Mouse (Mus musculus): Measurements from ENCODE around the gene Plcxd1. TPM values are rescaled to one million over a fixed set of nuclear protein-coding genes. Genes with fewer than 3 reads are reported as not detected.
"Not testable (repeated sequence)": the region's sequence is repeated elsewhere in the genome, so short reads cannot be mapped to it uniquely, and the experiment has no call there.

Plcxd1 gene
- total RNA-seq, 4 experiments from 2014 or later, result 4.7 to 7.2 (median 5.7) TPM

DNA sequence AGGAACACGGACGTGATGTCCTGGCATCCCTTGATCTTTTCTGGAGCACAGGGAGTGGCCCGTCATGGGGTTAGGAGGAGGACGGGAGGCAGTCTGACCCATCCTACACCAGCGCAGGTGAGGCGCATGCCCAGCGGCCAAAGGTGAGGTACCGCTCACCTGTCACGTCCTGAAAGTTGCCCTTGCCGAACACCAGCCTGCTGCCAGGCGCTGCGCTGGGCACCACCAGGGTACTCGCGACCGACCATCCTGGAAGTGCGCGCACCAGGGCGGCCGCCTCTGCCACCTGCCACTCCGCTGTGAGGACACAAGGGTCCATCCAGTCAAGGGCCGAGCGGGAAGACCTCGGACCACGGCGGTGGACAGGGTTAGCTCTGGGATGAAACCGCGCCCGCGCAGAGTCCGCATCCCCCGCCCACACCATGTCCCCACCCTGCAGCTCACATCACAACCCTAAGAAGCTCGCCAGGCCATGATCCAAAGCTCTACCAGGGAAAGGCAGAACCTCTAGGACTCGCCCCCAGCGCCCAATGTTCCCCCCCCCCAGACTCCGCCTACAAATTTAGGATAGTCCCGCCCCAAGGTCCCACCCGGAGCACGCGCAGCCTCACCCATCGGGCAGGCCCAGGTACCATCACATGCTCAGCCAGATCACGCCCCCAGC is 7.3 kb downstream of the Plcxd1 start:
- DNase-seq (ENCODE audit: low spot score in 2 of 2), result peak; percentile 46 to 57

DNA sequence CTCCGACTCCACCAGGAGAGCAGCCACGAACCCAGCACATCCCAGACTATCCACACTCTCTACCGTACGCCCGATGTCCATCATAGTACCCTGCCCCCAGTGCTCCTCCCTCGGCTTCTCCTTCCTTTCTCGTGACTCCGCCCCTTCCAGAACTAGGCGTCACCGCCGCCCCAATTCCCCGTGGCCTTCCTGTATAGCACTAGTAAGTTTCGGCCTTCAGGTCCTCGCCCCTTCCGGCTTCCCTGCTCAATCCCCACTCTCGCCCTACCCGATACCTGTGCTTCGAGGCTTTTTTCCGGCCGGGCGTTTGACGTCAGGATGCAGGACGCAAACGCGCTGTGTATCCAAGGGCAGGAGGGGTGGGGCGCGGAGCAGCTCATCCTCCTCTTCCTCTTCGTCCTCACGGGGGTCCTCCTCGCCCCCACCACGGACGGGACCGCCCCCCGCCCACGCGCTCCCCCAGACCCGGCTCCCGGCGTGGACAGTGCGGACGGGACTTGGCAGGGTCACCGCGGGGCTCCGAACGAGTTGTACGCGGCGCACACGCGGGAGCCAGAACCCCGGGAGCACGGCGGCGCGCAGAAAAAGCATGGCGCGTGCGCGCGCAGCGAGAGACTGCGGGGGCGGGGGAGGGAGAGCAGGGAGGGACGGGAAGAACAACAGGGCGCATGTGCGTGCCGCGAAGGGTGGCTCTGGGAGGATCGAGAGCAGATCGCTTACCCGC is 8.0 kb downstream of the Plcxd1 start, which contains the start of gene Gtpbp6:
Gene Gtpbp6 (minus strand): TSS at position 617 of the 724 bp plus-strand sequence.
- DNase-seq (ENCODE audit: low spot score in 2 of 2), result peak; percentile 94 to 95

DNA sequence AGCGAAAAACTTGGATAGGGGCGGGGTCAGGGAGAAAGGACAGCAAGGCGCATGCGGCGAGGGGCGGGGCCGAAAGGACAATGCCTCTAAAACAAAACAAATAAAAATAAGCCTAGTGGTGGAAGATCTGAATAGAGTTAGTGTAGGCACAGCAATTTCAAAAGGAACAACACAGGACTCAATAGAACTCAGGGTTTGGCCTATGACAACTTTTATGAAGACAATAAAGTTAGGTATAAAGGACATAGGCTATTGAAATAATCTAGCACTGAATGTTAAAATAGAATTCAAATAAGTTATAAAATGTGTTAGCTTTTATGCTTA is 8.5 kb downstream of the Plcxd1 start:
- no peak for DNase-seq (ENCODE audit: low spot score in 2 of 2)

DNA sequence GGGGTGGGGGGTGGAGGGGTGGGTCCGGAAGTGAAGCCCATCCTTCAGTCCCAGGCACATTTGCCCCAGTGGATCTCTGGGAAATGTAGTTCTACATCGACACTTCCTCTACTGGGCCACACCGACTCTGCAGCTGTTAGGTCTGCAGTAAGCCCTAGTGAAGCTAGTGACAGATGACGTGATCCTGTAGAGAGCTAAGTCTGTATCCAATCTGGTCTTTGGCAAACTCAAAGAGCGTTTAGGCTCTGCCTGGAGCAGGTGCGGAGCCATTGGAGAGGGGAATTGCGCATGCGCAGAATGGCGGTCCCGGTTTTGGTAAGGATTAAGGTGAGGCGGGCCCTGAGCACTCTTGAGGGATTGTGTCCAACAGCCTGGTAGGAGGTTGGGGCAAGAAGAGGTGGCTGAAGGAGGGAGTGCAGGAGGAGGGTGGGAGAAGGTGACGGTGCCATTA is 10.2 kb downstream of the Plcxd1 start, which contains the start of gene Zfp605:
Gene Zfp605 (plus strand): TSS at position 102 of the 451 bp plus-strand sequence.
- peak; percentile 92 to 95 for DNase-seq (ENCODE audit: low spot score in 2 of 2)

DNA sequence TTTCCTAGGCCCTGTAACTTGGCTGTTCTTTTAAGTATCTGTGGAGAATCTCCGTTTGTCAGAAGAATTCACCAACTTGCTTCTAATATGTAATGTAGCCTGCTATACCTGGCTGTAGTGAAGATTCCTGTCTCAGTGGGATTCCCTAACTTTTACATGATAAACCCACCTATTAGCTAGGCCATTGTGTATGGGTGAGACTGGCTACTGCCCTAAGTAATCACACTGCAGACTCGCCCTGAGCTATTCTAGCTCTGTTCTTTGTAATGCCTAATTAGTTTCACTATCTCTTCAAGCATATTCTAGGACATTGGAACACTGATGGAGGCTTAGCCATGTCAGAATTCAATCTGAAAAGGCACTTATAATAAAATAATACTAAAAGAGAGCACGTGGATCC is 22.6 kb downstream of the Plcxd1 start:
- DNase-seq (ENCODE audit: low spot score in 2 of 2), result not testable (repeated sequence)

DNA sequence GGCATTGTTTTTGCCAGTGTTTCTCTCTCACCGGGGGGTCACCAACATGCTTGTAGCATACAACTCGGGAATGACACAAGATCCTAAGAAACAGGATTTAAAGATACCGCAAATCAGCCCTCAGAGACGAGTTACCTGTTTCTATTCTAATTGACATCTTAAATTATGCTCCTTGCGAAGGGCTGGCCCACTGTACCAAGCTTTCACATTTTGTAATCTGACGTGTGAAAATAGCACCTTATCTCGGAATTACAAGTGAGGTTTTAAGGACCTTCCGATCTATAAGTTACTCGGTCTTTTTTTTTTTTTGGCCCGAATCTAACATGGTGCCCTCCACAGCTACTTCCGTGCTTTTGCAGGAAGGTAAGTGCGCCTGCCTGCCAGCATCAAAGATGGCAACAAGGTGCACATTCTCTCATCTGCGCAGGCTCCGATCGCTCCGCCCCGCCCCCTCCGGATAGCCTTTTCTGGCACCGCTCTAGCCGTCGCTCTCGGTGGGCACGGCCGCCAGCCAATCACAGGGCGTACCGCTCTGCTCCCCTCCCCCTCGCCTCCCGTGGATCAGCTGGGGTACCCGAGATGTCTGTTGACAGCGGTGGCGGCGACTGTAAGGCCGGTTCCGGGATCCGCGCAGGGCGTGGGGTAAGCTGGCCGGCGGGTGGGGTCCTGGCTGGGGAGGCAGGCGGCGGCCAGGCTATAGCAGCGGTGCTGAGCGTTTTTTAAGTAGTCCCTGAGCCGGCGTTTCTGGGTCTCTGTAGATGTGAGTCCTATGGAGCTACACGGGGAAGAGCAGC is 35.7 kb downstream of the Plcxd1 start, which contains the start of gene Chfr:
Gene Chfr (plus strand): TSS at position 550 of the 794 bp plus-strand sequence.
- peak; percentile 98 to 100 for DNase-seq (ENCODE audit: low spot score in 2 of 2)

DNA sequence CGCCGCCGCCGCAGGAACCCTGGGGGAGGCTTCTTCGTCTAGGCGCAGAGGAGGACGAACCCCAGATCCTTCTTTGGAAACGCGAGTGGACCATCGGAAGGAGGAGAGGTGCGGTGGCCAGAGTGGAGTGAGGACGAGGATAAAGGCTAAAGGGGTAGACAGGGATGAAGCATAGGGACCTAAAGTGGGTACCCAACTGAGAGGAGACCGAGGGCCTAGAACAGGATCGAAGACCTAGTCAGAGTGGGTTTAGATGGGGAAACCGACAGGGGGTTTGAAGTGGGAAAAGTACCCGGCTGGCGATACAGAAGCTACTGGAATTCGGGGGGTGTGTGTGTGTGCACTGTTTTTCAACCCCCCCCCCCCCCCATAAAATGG is 36.3 kb downstream of the Plcxd1 start:
- no peak for DNase-seq (ENCODE audit: low spot score in 2 of 2)

DNA sequence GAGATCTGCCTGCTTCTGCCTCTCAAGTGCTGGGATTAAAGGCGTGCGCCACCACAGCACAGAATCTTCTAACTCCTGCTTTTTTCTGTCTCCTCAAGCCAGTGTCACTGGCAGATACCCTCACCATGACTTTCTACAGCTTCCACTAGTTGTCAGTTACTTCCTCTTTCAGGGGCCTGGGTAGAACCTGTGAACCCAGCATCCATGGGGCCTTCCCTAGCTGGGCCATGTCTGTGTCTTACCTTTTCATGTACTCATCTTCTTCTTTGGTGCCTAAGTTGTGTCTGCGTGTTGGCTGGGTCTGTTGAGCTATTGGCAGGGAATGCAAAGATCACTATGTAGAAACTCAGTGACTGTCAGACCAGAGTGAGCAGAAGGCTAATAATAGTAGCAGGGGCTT is 38.0 kb downstream of the Plcxd1 start:
- DNase-seq (ENCODE audit: low spot score in 2 of 2), result no peak

DNA sequence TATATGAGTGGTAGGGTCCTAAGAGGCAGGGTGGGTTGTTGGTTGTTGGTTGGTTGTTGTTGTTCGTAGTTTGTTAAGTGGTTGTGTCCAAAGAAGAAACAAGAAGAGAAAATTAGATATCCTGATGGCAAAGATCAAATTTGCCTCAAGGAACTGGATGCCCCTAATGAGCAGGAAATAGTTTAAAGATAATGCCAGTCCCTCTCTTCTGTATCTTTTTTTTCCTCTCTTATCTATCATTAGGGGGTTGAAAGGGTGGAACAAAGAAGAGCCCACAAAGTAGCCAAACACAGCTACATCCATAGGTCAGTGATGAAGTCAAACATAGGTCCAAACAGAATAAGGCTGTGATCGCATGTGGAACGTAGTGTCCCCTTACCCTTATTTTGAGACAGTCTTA is 39.6 kb downstream of the Plcxd1 start:
- DNase-seq (ENCODE audit: low spot score in 2 of 2), result no peak

DNA sequence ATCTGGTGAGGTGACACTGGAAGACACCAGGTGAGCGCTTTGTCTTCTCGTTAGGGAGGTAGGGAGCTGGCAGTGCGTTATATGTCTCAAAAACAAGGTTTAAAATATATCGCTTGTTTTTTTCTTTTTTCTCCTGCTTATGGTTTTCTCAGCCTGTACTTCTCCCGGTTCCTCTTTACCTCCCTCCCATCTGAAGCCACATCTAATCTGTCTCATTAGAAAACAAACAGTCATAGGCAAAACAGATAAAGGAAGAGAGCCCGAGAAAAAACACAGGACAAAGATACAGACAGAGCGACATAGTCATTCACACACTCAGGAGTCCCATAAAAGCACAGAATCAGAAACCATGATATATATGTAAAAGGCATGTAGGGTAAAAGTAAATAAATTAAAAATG is 40.7 kb downstream of the Plcxd1 start:
- no peak for DNase-seq (ENCODE audit: low spot score in 2 of 2)

DNA sequence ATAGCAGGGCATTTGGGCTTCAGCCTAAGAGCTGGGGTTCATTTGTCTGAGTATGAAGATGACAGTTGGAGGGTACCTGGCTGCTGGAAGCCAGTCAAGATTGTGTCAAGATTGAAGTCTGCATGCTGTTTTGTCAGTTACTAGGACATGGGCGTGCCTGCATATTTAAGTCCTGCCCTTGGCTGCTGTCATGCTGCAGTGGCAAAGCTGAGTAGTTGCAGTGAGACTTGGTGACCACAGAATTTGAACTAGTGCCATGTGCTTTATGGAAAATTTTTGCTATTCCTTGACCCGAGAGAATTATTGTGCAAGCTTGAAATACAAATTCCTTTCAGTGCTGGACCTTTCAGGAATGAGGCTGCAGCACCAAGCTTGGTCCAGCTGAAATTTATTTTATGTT is 42.5 kb downstream of the Plcxd1 start:
- no peak for DNase-seq (ENCODE audit: low spot score in 2 of 2)

DNA sequence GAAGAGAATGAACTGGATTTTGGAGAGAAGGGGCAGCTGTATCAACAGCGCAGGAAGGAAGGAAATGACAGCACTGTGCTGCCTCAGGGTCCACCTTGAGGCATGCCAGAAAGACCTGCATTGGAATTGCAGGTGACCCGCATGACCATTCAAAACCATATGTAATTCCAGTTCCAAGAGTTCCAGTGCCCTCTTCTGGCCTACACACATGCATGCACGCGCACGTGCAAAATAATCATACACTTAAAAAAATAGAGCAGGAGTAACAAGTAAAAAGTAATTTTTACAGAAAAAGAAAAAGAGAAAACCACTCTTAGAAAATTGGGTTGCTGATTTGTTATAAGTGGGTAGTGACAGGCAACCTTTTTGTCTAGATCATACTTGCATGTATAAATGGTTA is 43.2 kb downstream of the Plcxd1 start:
- no peak for DNase-seq (ENCODE audit: low spot score in 2 of 2)

Other genes with a start within 250 kb of the Plcxd1 start
- gene Gm15446, start 176.6 kb upstream of the Plcxd1 start, total RNA-seq (2022), result 10 to 100 TPM; 36.1 to 51.0 (median 44.2) TPM
- gene Zfp932, start 103.4 kb upstream of the Plcxd1 start, total RNA-seq (2022), result 10 to 100 TPM; 50.8 to 76.7 (median 63.9) TPM
- 10 to 100 TPM in 2 of 4 experiments, 1 to 10 TPM in 2; 4.8 to 15.5 (median 11.4) TPM for gene Gm17655, start 27.5 kb upstream of the Plcxd1 start, total RNA-seq (2022)
- gene Gm35315, start 5.5 kb upstream of the Plcxd1 start, total RNA-seq (2022), result 1 to 10 TPM in 1 of 4 experiments, under 1 TPM in 3; 0.35 to 1.0 (median 0.68) TPM
- gene Gtpbp6, start 8.2 kb downstream of the Plcxd1 start, total RNA-seq (2022), result 10 to 100 TPM; 83.8 to 92.2 (median 89.3) TPM
- 10 to 100 TPM; 14.4 to 18.4 (median 16.9) TPM for gene Zfp605, start 10.1 kb downstream of the Plcxd1 start, total RNA-seq (2022)
- gene Chfr, start 35.9 kb downstream of the Plcxd1 start, total RNA-seq (2022), result 10 to 100 TPM; 46.2 to 67.9 (median 48.7) TPM
- 10 to 100 TPM; 49.5 to 52.7 (median 50.6) TPM for gene Golga3, start 76.7 kb downstream of the Plcxd1 start, total RNA-seq (2022)
- gene Ankle2, start 131.0 kb downstream of the Plcxd1 start, total RNA-seq (2022), result 10 to 100 TPM; 37.4 to 49.0 (median 41.3) TPM
- 10 to 100 TPM; 52.1 to 57.2 (median 54.9) TPM for gene Pgam5, start 169.9 kb downstream of the Plcxd1 start, total RNA-seq (2022)
- gene Pxmp2, start 186.2 kb downstream of the Plcxd1 start, total RNA-seq (2022), result 1 to 10 TPM; 8.3 to 9.5 (median 8.8) TPM
- 1 to 10 TPM; 1.4 to 2.2 (median 2.1) TPM for gene Pole, start 186.3 kb downstream of the Plcxd1 start, total RNA-seq (2022)
- under 1 TPM in 3 of 4 experiments, not detected in 1; 0.21 to 0.39 (median 0.27) TPM for gene P2rx2, start 243.2 kb downstream of the Plcxd1 start, total RNA-seq (2022)
- gene Lrcol1, start 244.8 kb downstream of the Plcxd1 start, total RNA-seq (2022), result not detected